Mouse (Mus musculus) left cerebral cortex, postnatal 36 days (tissue): ENCODE data around the gene Vgll4. TPM values are rescaled to one million over a fixed set of nuclear protein-coding genes. Genes with fewer than 3 reads are reported as not detected.

Experiments
- DNase-seq, 2 experiments: peaks; one replicate each; pipeline ENCODE4 v3.0.0; 2021 to 2022; ENCODE audit warnings: low spot score in 2 of 2, mixed read lengths in 1 of 2
- intact Hi-C: fragments of 180-260 bp; cut with DNase I; formaldehyde crosslinking; loops from one replicate; pipeline ENCODE4 v1.15.1; 2025
- total RNA-seq, 2 experiments: library from RNA; stranded (reverse); gene quantifications; 2 replicates each; pipeline ENCODE4 v1.2.3; 2021

The Vgll4 gene
- total RNA-seq: 10 to 100 TPM; 58.5 to 68.8 TPM

- intact Hi-C loops: loop anchor here (2.0 to 5.0 kb wide), 2 partner anchors 38 to 39 kb away; no protein-coding TSS in a partner anchor
- DNase-seq: peak; percentile 67 to 76
Measured at GRCm38 (mm10) chr6:114969213-114970120, at the start of gene Vgll4. Gene Vgll4, minus strand, starts transcription at chr6:114969994.

- no peak for DNase-seq
Measured at GRCm38 (mm10) chr6:115015461-115015860, 45.7 kb upstream of the Vgll4 start.

GRCm38 (mm10) chr6:115013574-115013973 is 43.8 kb upstream of the Vgll4 start:
- intact Hi-C loops: no loop called here
- no peak for DNase-seq

More at GRCm38 (mm10) chr6:115015461-115015860, 45.7 kb upstream of the Vgll4 start:
- intact Hi-C loops: no loop called here

- intact Hi-C loops: no loop called here
- no peak for DNase-seq
Measured at GRCm38 (mm10) chr6:115011792-115012191, 42.0 kb upstream of the Vgll4 start.

GRCm38 (mm10) chr6:115010815-115011214 is 41.0 kb upstream of the Vgll4 start:
- intact Hi-C loops: no loop called here
- no peak for DNase-seq

GRCm38 (mm10) chr6:115010304-115010703 is 40.5 kb upstream of the Vgll4 start:
- no peak for DNase-seq
- intact Hi-C loops: no loop called here

GRCm38 (mm10) chr6:115007728-115008127 is 37.9 kb upstream of the Vgll4 start:
- intact Hi-C loops: loop anchor here (1.0 to 5.0 kb wide), 3 partner anchors 40 to 285 kb away; partner anchors contain the start of gene Vgll4
- DNase-seq: peak; percentile 67 to 72

GRCm38 (mm10) chr6:115006948-115007347 is 37.2 kb upstream of the Vgll4 start:
- intact Hi-C loops: loop anchor here (1.0 to 5.0 kb wide), 3 partner anchors 40 to 285 kb away; partner anchors contain the start of gene Vgll4
- DNase-seq: no peak

- DNase-seq: no peak
- intact Hi-C loops: loop anchor here (5.0 kb wide), 2 partner anchors 39 to 284 kb away; partner anchors contain the start of gene Vgll4
Measured at GRCm38 (mm10) chr6:115006065-115006464, 36.3 kb upstream of the Vgll4 start.

GRCm38 (mm10) chr6:115005351-115005890 is 35.6 kb upstream of the Vgll4 start:
- peak; percentile 70 to 78 for DNase-seq
- intact Hi-C loops: loop anchor here (5.0 kb wide), 2 partner anchors 38 to 283 kb away; partner anchors contain the start of gene Vgll4

GRCm38 (mm10) chr6:115004636-115005035 is 34.8 kb upstream of the Vgll4 start:
- intact Hi-C loops: loop anchor here (5.0 kb wide), 2 partner anchors 37 to 282 kb away; partner anchors contain the start of gene Vgll4
- DNase-seq: peak; percentile 69 to 78

- intact Hi-C loops: no loop called here
- no peak for DNase-seq
Measured at GRCm38 (mm10) chr6:114998374-114999031, 28.7 kb upstream of the Vgll4 start.

GRCm38 (mm10) chr6:114997471-114997870 is 27.7 kb upstream of the Vgll4 start:
- intact Hi-C loops: no loop called here

GRCm38 (mm10) chr6:114996910-114997309 is 27.1 kb upstream of the Vgll4 start:
- intact Hi-C loops: no loop called here

More at GRCm38 (mm10) chr6:114997471-114997870, 27.7 kb upstream of the Vgll4 start:
- no peak for DNase-seq

GRCm38 (mm10) chr6:114994079-114994478 is 24.3 kb upstream of the Vgll4 start:
- intact Hi-C loops: no loop called here
- no peak for DNase-seq

More at GRCm38 (mm10) chr6:114996910-114997309, 27.1 kb upstream of the Vgll4 start:
- DNase-seq: no peak

- peak; percentile 48 to 51 for DNase-seq
- intact Hi-C loops: no loop called here
Measured at GRCm38 (mm10) chr6:114993659-114994058, 23.9 kb upstream of the Vgll4 start.

- DNase-seq: no peak
- intact Hi-C loops: no loop called here
Measured at GRCm38 (mm10) chr6:114991909-114992308, 22.1 kb upstream of the Vgll4 start.

GRCm38 (mm10) chr6:114988619-114988980 is 18.8 kb upstream of the Vgll4 start:
- intact Hi-C loops: no loop called here
- DNase-seq: no peak

GRCm38 (mm10) chr6:114987966-114988618 is 18.3 kb upstream of the Vgll4 start:
- intact Hi-C loops: no loop called here
- DNase-seq: no peak
